Mouse (Mus musculus): ENCODE measurements around the gene Hdgfl1. TPM values are rescaled to one million over a fixed set of nuclear protein-coding genes. Genes with fewer than 3 reads are reported as not detected.

Hdgfl1 gene
- polyA plus RNA-seq, 1 experiment = 0.03 TPM

GRCm38 (mm10) chr13:26745059-26745759 is 24.8 kb downstream of the Hdgfl1 start:
- TF ChIP-seq POLR2A (IDR thresholded peaks at IDR 0.05; ENCODE audit: low read depth, low read length) (no peak), CTCF (conservative IDR thresholded peaks at IDR 0.05; ENCODE audit: insufficient read depth, insufficient read length, low read depth, low read length) (no peak)
- no peak for DNase-seq
- H3K36me3 ChIP-seq (ENCODE audit: control insufficient read depth, insufficient read depth, low read length) = no peaks in the 10 kb centered on the region
- H3K27me3 ChIP-seq (replicated peaks; ENCODE audit: control insufficient read depth, insufficient read depth, low read length) = no peaks in the 10 kb centered on the region
- no peak overlapping the region for H3K27ac ChIP-seq (ENCODE audit: insufficient read depth, low read depth, low read length)
- no peaks in the 10 kb centered on the region for H3K4me1 ChIP-seq (ENCODE audit: control insufficient read depth, insufficient read depth, low read length)
- no peak overlapping the region for H3K4me3 ChIP-seq (ENCODE audit: insufficient read depth, low read depth, low read length)
- WGBS = 86% methylated on average over 5 of the region's 5 CpGs

- 78% methylated on average over 1 of the region's 1 CpGs for WGBS
These were observed 25.9 kb downstream of the Hdgfl1 start for GRCm38 (mm10) chr13:26744068-26744467.

GRCm38 (mm10) chr13:26734981-26735380 is 35.0 kb downstream of the Hdgfl1 start:
- no peaks in the 10 kb centered on the region for H3K27me3 ChIP-seq (replicated peaks; ENCODE audit: control insufficient read depth, insufficient read depth, low read length)

More at GRCm38 (mm10) chr13:26744068-26744467, 25.9 kb downstream of the Hdgfl1 start:
- Histone ChIP-seq H3K27me3 (replicated peaks; ENCODE audit: control insufficient read depth, insufficient read depth, low read length) (no peaks in the 10 kb centered on the region), H3K36me3 (ENCODE audit: control insufficient read depth, insufficient read depth, low read length) (no peaks in the 10 kb centered on the region), H3K4me1 (ENCODE audit: control insufficient read depth, insufficient read depth, low read length) (no peaks in the 10 kb centered on the region), H3K27ac (ENCODE audit: insufficient read depth, low read depth, low read length) (no peak overlapping the region), H3K4me3 (ENCODE audit: insufficient read depth, low read depth, low read length) (no peak overlapping the region)
- TF ChIP-seq CTCF (conservative IDR thresholded peaks at IDR 0.05; ENCODE audit: insufficient read depth, insufficient read length, low read depth, low read length) (no peak), POLR2A (IDR thresholded peaks at IDR 0.05; ENCODE audit: low read depth, low read length) (no peak)
- DNase-seq = no peak

GRCm38 (mm10) chr13:26724250-26724649 is 45.7 kb downstream of the Hdgfl1 start:
- H3K36me3 ChIP-seq (ENCODE audit: control insufficient read depth, insufficient read depth, low read length) = no peaks in the 10 kb centered on the region
- WGBS = 99% methylated on average over 1 of the region's 1 CpGs
- no peak overlapping the region for H3K27ac ChIP-seq (ENCODE audit: insufficient read depth, low read depth, low read length)
- H3K4me1 ChIP-seq (ENCODE audit: control insufficient read depth, insufficient read depth, low read length) = no peaks in the 10 kb centered on the region
- DNase-seq = no peak
- H3K27me3 ChIP-seq (replicated peaks; ENCODE audit: control insufficient read depth, insufficient read depth, low read length) = no peaks in the 10 kb centered on the region
- TF ChIP-seq CTCF (conservative IDR thresholded peaks at IDR 0.05; ENCODE audit: insufficient read depth, insufficient read length, low read depth, low read length) (no peak), POLR2A (IDR thresholded peaks at IDR 0.05; ENCODE audit: low read depth, low read length) (no peak)
- H3K4me3 ChIP-seq (ENCODE audit: insufficient read depth, low read depth, low read length) = no peak overlapping the region

More at GRCm38 (mm10) chr13:26734981-26735380, 35.0 kb downstream of the Hdgfl1 start:
- Histone ChIP-seq H3K4me3 (ENCODE audit: insufficient read depth, low read depth, low read length) (no peak overlapping the region), H3K27ac (ENCODE audit: insufficient read depth, low read depth, low read length) (no peak overlapping the region), H3K4me1 (ENCODE audit: control insufficient read depth, insufficient read depth, low read length) (no peaks in the 10 kb centered on the region), H3K36me3 (ENCODE audit: control insufficient read depth, insufficient read depth, low read length) (no peaks in the 10 kb centered on the region)
- WGBS = 78% methylated on average over 1 of the region's 1 CpGs
- TF ChIP-seq CTCF (conservative IDR thresholded peaks at IDR 0.05; ENCODE audit: insufficient read depth, insufficient read length, low read depth, low read length) (no peak), POLR2A (IDR thresholded peaks at IDR 0.05; ENCODE audit: low read depth, low read length) (no peak)
- no peak for DNase-seq

DNA sequence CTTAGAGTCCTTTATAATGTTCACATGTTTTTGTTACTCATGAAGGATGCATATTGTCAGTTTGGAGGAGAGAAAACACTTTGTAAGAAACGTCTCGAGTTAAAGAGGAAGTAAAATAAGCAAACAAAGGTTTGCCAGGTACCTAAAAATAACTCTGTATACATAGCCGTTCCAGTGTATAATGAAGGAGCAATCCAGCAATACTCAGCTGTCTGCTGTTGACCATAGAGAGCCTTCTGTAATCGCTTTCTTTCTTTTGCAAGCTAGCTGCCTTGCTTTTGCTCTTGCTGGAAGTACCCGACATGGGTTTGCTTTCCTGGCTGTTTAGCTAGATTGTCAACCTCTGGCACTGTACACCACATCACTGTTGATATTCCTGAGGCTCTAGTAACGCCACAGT is 48.6 kb downstream of the Hdgfl1 start:
- 47% methylated on average over 6 of the region's 6 CpGs for WGBS
- TF ChIP-seq POLR2A (IDR thresholded peaks at IDR 0.05; ENCODE audit: low read depth, low read length) (no peak), CTCF (conservative IDR thresholded peaks at IDR 0.05; ENCODE audit: insufficient read depth, insufficient read length, low read depth, low read length) (no peak)

GRCm38 (mm10) chr13:26720917-26721316 is 49.0 kb downstream of the Hdgfl1 start:
- Histone ChIP-seq H3K27ac (ENCODE audit: insufficient read depth, low read depth, low read length) (no peak overlapping the region), H3K27me3 (replicated peaks; ENCODE audit: control insufficient read depth, insufficient read depth, low read length) (no peaks in the 10 kb centered on the region), H3K4me3 (ENCODE audit: insufficient read depth, low read depth, low read length) (no peak overlapping the region), H3K36me3 (ENCODE audit: control insufficient read depth, insufficient read depth, low read length) (no peaks in the 10 kb centered on the region), H3K4me1 (ENCODE audit: control insufficient read depth, insufficient read depth, low read length) (no peaks in the 10 kb centered on the region)
- 52% methylated on average over 1 of the region's 1 CpGs for WGBS
- no peak for TF ChIP-seq POLR2A (IDR thresholded peaks at IDR 0.05; ENCODE audit: low read depth, low read length)
- no peak for TF ChIP-seq CTCF (conservative IDR thresholded peaks at IDR 0.05; ENCODE audit: insufficient read depth, insufficient read length, low read depth, low read length)
- no peak for DNase-seq

More for the DNA sequence above, 48.6 kb downstream of the Hdgfl1 start:
- H3K36me3 ChIP-seq (ENCODE audit: control insufficient read depth, insufficient read depth, low read length) = no peaks in the 10 kb centered on the region
- H3K4me1 ChIP-seq (ENCODE audit: control insufficient read depth, insufficient read depth, low read length) = no peaks in the 10 kb centered on the region
- no peaks in the 10 kb centered on the region for H3K27me3 ChIP-seq (replicated peaks; ENCODE audit: control insufficient read depth, insufficient read depth, low read length)
- no peak overlapping the region for H3K27ac ChIP-seq (ENCODE audit: insufficient read depth, low read depth, low read length)
- DNase-seq = no peak
- H3K4me3 ChIP-seq (ENCODE audit: insufficient read depth, low read depth, low read length) = no peak overlapping the region

GRCm38 (mm10) chr13:26719146-26719715 is 50.7 kb downstream of the Hdgfl1 start:
- DNase-seq = no peak
- WGBS = 80% methylated on average over 5 of the region's 5 CpGs
- no peak overlapping the region for H3K4me3 ChIP-seq (ENCODE audit: insufficient read depth, low read depth, low read length)

More at GRCm38 (mm10) chr13:26719146-26719715, 50.7 kb downstream of the Hdgfl1 start:
- H3K27me3 ChIP-seq (replicated peaks; ENCODE audit: control insufficient read depth, insufficient read depth, low read length) = no peaks in the 10 kb centered on the region
- no peak overlapping the region for H3K27ac ChIP-seq (ENCODE audit: insufficient read depth, low read depth, low read length)
- no peaks in the 10 kb centered on the region for H3K36me3 ChIP-seq (ENCODE audit: control insufficient read depth, insufficient read depth, low read length)
- no peak for TF ChIP-seq POLR2A (IDR thresholded peaks at IDR 0.05; ENCODE audit: low read depth, low read length)
- TF ChIP-seq CTCF (conservative IDR thresholded peaks at IDR 0.05; ENCODE audit: insufficient read depth, insufficient read length, low read depth, low read length) = no peak
- no peaks in the 10 kb centered on the region for H3K4me1 ChIP-seq (ENCODE audit: control insufficient read depth, insufficient read depth, low read length)

All from kidney, adult 2 months (tissue).